Mouse (Mus musculus): Measurements from ENCODE around the gene 4833439L19Rik.

DNA sequence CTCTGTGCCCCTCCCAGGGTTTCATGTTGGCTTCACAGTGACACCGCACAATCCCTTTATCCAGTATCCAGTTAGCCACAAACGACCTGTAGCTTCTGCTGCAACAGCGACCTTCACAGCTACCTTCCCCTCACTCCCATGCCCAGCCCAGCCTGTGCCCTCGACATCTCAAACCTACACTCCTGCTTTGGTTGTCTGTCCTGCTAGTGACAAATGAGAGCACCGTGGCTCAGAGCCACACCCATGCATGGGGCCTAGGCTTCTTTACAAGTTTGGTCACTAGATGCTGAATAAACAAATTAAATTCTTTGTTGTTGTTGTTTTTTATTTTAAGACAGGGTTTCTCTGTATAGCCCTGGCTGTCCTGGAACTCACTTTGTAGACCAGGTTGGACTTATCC is 42.0 kb upstream of the 4833439L19Rik start:
- no peak for TF ChIP-seq GATA1 (IDR thresholded peaks at IDR 0.05; ENCODE audit: low read length)
- TF ChIP-seq TAL1 (IDR thresholded peaks at IDR 0.05; ENCODE audit: low read length) = no peak
